Mouse (Mus musculus): ENCODE measurements around the gene Jmjd6.

The Jmjd6 gene

GRCm38 (mm10) chr11:116822626-116823025 lies 20.6 kb downstream of the Jmjd6 start:
- DNase-seq: no peak

GRCm38 (mm10) chr11:116822215-116822614 lies 21.0 kb downstream of the Jmjd6 start:
- no peak for DNase-seq

- no peak for DNase-seq
Observed at GRCm38 (mm10) chr11:116821057-116821940, 21.9 kb downstream of the Jmjd6 start.

GRCm38 (mm10) chr11:116819932-116820593 lies 23.2 kb downstream of the Jmjd6 start:
- DNase-seq: no peak

- DNase-seq: no peak
Observed at GRCm38 (mm10) chr11:116818722-116819121, 24.5 kb downstream of the Jmjd6 start.

GRCm38 (mm10) chr11:116817567-116817966 lies 25.7 kb downstream of the Jmjd6 start:
- DNase-seq: no peak

- no peak for DNase-seq
Observed at GRCm38 (mm10) chr11:116816769-116817168, 26.5 kb downstream of the Jmjd6 start.

- no peak for DNase-seq
Observed at GRCm38 (mm10) chr11:116814884-116815415, 28.3 kb downstream of the Jmjd6 start.

- no peak for DNase-seq
Observed at GRCm38 (mm10) chr11:116814076-116814883, 29.0 kb downstream of the Jmjd6 start.

- no peak for DNase-seq
Observed at GRCm38 (mm10) chr11:116813610-116814009, 29.6 kb downstream of the Jmjd6 start.

GRCm38 (mm10) chr11:116812793-116813529 lies 30.3 kb downstream of the Jmjd6 start:
- DNase-seq: no peak

- DNase-seq: peak; percentile 74
Observed at GRCm38 (mm10) chr11:116810983-116811901, 32.0 kb downstream of the Jmjd6 start.

- no peak for DNase-seq
Observed at GRCm38 (mm10) chr11:116810528-116810927, 32.7 kb downstream of the Jmjd6 start.

- DNase-seq: no peak
Observed at GRCm38 (mm10) chr11:116809520-116809919, 33.7 kb downstream of the Jmjd6 start.

- no peak for DNase-seq
Observed at GRCm38 (mm10) chr11:116808811-116809395, 34.3 kb downstream of the Jmjd6 start.

- DNase-seq: peak; percentile 84
Observed at GRCm38 (mm10) chr11:116807938-116808606, 35.2 kb downstream of the Jmjd6 start.

GRCm38 (mm10) chr11:116807526-116807925 lies 35.7 kb downstream of the Jmjd6 start:
- DNase-seq: no peak

GRCm38 (mm10) chr11:116807116-116807515 lies 36.1 kb downstream of the Jmjd6 start:
- DNase-seq: no peak

- no peak for DNase-seq
Observed at GRCm38 (mm10) chr11:116806136-116807071, 36.8 kb downstream of the Jmjd6 start.

Measured in cerebellum, adult 11 months (tissue).